Mouse (Mus musculus) CD8-positive naive resting alpha-beta T cell, adult 57 days (primary cell): ENCODE results near the gene Uggt2. TPM values are rescaled to one million over a fixed set of nuclear protein-coding genes. Genes with fewer than 3 reads are reported as not detected.

Experiments used
- total RNA-seq: library from RNA; stranded (reverse); gene quantifications from one replicate; pipeline ENCODE4 v1.2.4, GENCODE M21; 2023

The Uggt2 gene
- total RNA-seq: not detected

GRCm38 (mm10) chr14:119098851-119099569 is at the start of gene Uggt2:
Gene Uggt2 (minus strand): TSS chr14:119099430.

GRCm38 (mm10) chr14:119137906-119138785 is 38.9 kb upstream of the Uggt2 start, which contains the start of gene Hs6st3:
Gene Hs6st3 (plus strand): TSS chr14:119138341.

GRCm38 (mm10) chr14:118937533-118938492 is 161.4 kb downstream of the Uggt2 start, which contains the start of gene Dnajc3:
Gene Dnajc3 (plus strand): TSS chr14:118937976.

Other genes with a start within 250 kb of the Uggt2 start
- 84.0 TPM for gene Dzip1, start 174.0 kb downstream of the Uggt2 start, total RNA-seq
- 52.5 TPM for gene Dnajc3, start 161.5 kb downstream of the Uggt2 start, total RNA-seq
- gene Hs6st3, start 38.9 kb upstream of the Uggt2 start, total RNA-seq: not detected